Mouse (Mus musculus) small intestine, adult 2 months (tissue): ENCODE measurements around the gene Herpud1.

ENCODE experiments used
- CTCF ChIP-seq: fragments of 200-500 bp; IDR thresholded peaks from 2 replicates; pipeline ENCODE4 v1.5.1; 2012; ENCODE audit warnings: low read depth, mild to moderate bottlenecking, control low read depth, inconsistent platforms, low read length, moderate library complexity, mixed read lengths; ENCODE audit not compliant: insufficient replicate concordance, insufficient read length; ENCODE audit errors: extremely low read depth
- POLR2A ChIP-seq: fragments of 200-500 bp; IDR thresholded peaks from 2 replicates; pipeline ENCODE4 v1.6.1; 2012; ENCODE audit warnings: low read depth, mild to moderate bottlenecking, control low read depth, inconsistent platforms, low read length, moderate library complexity

DNA sequence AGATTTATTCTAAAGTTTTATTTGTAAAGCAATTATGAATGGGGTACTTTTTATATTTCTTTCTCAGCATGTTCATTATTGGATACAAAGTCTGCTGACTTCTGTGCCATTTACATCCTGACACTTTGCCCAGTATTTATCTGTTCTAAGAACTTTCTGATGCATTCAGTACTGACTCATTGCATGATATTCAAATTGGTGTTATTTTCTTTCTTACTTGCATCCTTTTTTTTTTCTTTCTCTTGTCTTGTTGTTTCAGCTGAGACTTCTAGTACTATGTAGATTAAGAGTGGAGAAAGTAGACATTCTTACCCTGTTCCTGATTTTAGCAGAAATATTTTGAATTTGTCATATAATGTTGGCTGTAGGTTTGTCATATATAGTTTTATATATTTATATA is 53.5 kb downstream of the Herpud1 start:
- TF ChIP-seq CTCF: no peak
- TF ChIP-seq POLR2A: no peak
